In the genomic region with DNA sequence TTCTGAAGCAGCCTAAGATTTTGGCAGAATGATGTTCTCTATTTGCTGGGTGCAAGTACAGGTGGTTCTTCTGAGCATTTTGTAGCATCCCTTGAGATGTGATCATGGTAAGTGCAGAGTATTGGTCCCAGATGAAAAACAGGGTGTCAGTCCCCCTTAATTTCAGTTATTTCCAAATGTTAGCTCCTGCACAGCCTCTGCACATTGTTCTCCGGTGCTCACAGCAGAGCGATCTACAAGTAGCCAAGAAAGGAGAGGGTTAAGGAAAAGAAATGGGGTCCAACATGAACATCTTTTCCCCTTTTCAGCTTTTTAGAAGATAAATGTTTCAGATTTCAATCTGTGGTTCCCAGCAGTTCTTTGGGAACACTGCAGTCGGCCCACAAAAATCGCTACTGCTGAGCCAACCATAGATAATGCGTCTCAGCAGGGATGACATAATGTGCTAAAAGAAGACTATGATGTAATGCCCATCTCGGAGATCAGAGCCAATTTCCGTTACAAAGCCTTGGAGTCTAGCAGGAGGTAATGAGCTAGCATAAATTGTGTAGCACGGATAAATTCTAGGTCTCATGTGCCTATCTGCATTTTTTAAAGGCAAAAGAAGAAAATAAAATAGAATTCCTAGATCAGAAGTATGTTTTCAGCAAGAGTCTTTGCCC, we compare ENCODE assay signal across 8 mouse cellular contexts.
DNase-seq lines count a peak whose midpoint lies in the region; ATAC-seq lines count a peak whose summit lies in the region.

No protein-coding gene starts in this region.

- no peaks in the 10 kb centered on the region for H3K27me3 ChIP-seq in kidney, embryonic 14.5 days (ENCODE audit: control insufficient read depth, insufficient read depth, low read length)
- no peaks in the 10 kb centered on the region for H3K27me3 ChIP-seq in hindbrain, embryonic 15.5 days
- no peaks in the 10 kb centered on the region for H3K27me3 ChIP-seq in limb, embryonic 15.5 days

- ATAC-seq in kidney, embryonic 14.5 days (ENCODE audit: low FRiP score, low TSS enrichment) = no peak
- ATAC-seq in hindbrain, embryonic 15.5 days (ENCODE audit: low FRiP score, low read depth) = peak; percentile 93
- 0 out of 2 replicates have a peak, but pooled peaks have one; percentile 63 for ATAC-seq in limb, embryonic 15.5 days (ENCODE audit: insufficient number of reproducible peaks, low FRiP score, low TSS enrichment, low read depth)

- WGBS in kidney, embryonic 14.5 days = 51% methylated on average over 8 of the region's 8 CpGs
- 15% methylated on average over 8 of the region's 8 CpGs for WGBS in hindbrain, embryonic 15.5 days
- WGBS in limb, embryonic 15.5 days = 40% methylated on average over 8 of the region's 8 CpGs

- no peaks in the 10 kb centered on the region for H3K9me3 ChIP-seq in kidney, embryonic 14.5 days (ENCODE audit: control insufficient read depth, low read length)
- H3K9me3 ChIP-seq in hindbrain, embryonic 15.5 days = no peaks in the 10 kb centered on the region
- no peaks in the 10 kb centered on the region for H3K9me3 ChIP-seq in limb, embryonic 15.5 days

- H3K4me2 ChIP-seq in kidney, embryonic 14.5 days (replicated peaks; ENCODE audit: low read depth, low read length) = no peak overlapping the region
- peak overlapping the region; percentile 48 for H3K4me2 ChIP-seq in hindbrain, embryonic 15.5 days
- no peak overlapping the region for H3K4me2 ChIP-seq in limb, embryonic 15.5 days

- H3K4me3 ChIP-seq in kidney, embryonic 14.5 days (ENCODE audit: low read length) = no peak overlapping the region
- H3K4me3 ChIP-seq in hindbrain, embryonic 15.5 days = no peak overlapping the region
- H3K4me3 ChIP-seq in limb, embryonic 15.5 days = no peak overlapping the region

- no peaks in the 10 kb centered on the region for H3K36me3 ChIP-seq in kidney, embryonic 14.5 days (ENCODE audit: control insufficient read depth, insufficient read depth, low read length)
- H3K36me3 ChIP-seq in hindbrain, embryonic 15.5 days = no peaks in the 10 kb centered on the region
- no peaks in the 10 kb centered on the region for H3K36me3 ChIP-seq in limb, embryonic 15.5 days

- H3K27ac ChIP-seq in kidney, embryonic 14.5 days (ENCODE audit: low read depth, low read length) = no peak overlapping the region
- H3K27ac ChIP-seq in hindbrain, embryonic 15.5 days (replicated peaks) = peak overlapping the region; percentile 80
- H3K27ac ChIP-seq in limb, embryonic 15.5 days = peak overlapping the region; percentile 43; the same call in 1 of the 2 replicates

- DNase-seq in kidney, adult 11 months = peak; percentile 18
- peak; percentile 81 for DNase-seq in cerebellum, adult 11 months
- peak; percentile 42 to 66 for DNase-seq in frontal cortex, postnatal 10 days (ENCODE audit: low spot score in 2 of 2)
- peak; percentile 52 for DNase-seq in right cerebral cortex, postnatal 25 days
- no peak for DNase-seq in spleen, adult 12 weeks (ENCODE audit: low spot score)

- H3K9ac ChIP-seq in kidney, embryonic 14.5 days (ENCODE audit: low read depth, low read length) = no peak overlapping the region
- H3K9ac ChIP-seq in hindbrain, embryonic 15.5 days = no peak overlapping the region; the same call in 1 of the 2 replicates
- no peak overlapping the region for H3K9ac ChIP-seq in limb, embryonic 15.5 days

- no peaks in the 10 kb centered on the region for H3K4me1 ChIP-seq in kidney, embryonic 14.5 days (ENCODE audit: control insufficient read depth, insufficient read depth, low read length)
- peaks cover 25% of the 10 kb centered on the region for H3K4me1 ChIP-seq in hindbrain, embryonic 15.5 days (replicated peaks)
- peaks cover 9% of the 10 kb centered on the region for H3K4me1 ChIP-seq in limb, embryonic 15.5 days
